Mouse (Mus musculus) A20 (cell line): Measurements from ENCODE around the gene Lurap1l.
"Not testable (repeated sequence)": the region's sequence is repeated elsewhere in the genome, so short reads cannot be mapped to it uniquely, and the experiment has no call there.

Experiments used
- DNase-seq: peaks from one replicate; pipeline ENCODE4 v3.0.0-alpha.2; 2011; ENCODE audit warnings: low read depth, low spot score

Lurap1l gene

DNA sequence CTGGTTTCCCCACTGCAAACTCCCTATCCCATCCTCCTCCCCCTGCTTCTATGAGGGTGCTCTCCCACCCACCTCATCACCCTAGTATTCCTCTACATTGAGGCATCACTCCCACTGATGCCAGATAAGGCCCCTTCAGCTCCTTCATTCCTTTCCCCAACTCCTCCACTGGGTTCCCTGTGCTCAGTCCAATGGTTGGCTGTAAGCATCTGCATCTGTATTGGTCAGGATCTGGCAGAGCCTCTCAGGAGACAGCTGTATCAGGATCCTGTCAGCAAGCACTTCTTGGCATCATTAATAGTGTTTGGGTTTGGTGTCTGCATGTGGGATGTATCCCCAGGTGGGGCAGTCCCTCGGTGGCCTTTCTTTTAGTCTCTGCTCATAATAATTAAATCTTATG is 6.7 kb downstream of the Lurap1l start:
- DNase-seq, result not testable (repeated sequence)

DNA sequence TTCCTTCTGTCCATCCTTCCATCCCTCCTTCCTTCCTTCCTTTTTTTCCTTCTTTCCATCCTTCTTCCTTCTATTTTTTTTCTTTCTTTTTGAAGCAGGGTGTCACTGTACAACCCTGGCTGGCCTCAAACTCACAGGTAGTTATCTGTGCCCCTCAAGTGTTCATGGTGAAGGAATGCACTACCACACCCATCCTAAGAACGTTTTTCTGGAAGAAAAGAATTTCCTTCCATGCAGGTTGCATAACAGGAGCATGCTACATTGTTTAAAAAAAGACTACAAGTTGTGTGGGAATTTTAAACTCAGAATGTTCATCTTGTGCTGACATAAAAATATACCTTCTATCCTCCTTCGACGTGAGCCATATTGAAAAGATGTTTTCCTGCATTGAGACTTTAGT is 7.4 kb downstream of the Lurap1l start:
- no peak for DNase-seq

GRCm38 (mm10) chr4:80918526-80919129 is 8.2 kb downstream of the Lurap1l start:
- no peak for DNase-seq

DNA sequence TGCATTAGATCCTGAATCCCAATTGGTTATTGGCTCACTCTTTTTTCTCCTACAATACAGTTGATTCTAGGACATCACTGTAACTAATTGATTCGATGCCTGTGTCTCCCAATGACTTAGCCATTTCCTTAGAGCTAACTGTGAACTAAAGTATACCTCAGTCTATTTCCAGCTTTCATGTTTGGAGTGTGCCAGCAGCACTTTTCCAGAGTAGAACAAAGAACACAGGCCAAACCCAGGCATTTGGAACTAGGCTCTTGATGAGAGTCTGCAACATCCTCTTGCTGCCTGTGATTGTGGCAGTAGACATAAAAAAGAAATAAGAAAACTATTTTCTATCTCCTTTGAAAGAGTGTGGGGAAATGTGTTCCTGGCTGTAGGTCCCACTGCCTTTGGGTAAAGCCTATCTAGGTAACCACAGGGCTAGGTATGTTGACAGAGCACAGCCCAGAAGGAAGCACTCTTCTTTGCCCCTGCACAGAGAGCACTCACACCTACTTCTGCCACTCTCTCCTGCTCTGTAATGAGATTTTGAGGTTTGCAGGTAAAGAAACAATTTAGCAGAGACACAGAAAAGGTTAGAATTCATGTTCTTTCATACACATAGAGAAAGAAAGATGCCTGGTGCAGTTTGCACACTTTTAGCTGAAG is 8.9 kb downstream of the Lurap1l start:
- DNase-seq, result no peak

DNA sequence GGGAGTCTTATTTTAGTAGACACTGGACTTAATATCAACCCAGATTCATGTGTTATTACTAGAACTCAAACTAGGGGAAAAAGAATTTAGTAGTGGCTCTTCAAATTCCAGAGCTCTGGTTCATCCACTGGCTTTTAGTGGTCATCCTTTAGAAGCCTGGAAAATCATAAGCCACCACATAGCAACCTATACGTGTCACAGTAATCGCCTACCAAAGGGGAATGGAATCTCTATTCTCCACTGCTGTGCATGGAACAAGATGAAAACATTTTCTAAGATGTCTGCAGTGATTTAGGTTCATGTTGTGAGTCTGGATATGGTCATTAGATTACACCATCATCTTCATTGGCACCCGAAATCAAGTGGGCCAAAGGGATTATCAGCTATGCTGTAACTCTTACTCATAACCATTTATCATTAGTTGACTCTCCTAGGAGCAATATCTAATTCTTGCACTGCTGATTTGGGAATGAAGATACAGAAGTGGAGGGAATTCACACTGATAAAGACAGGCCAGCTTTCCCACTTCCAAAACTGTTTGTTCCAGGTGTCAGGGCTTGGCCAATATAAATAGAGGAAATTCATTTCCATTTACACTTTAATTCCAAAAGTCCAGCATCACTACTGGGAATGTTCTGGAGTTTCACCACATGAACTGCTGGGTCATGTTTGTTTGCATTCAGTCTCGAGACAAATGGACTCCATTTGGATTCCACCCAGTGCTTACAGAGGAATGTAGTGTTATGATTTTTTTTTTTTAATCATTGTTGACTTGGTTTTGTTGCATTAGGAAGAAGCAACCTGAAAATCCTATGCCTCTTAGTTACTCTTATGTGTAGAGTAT is 11.4 kb downstream of the Lurap1l start:
- DNase-seq, result no peak

DNA sequence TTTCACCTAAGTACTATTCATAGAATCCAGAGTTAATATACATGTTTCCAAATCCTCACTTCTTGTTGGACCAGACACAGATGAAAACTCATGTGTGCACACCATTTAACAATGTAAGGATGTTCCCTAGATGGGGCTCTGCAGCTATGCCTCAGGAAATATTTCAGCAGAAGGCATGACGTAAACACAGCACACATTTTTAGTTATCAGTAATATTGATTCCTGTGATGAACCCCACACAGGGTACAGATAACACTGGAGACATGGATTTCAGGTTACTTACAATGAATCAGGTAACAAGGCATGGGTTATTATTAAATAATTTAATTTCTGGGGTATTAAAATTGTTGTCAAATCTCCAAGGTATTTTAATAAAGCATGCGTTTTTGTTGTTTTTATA is 12.2 kb downstream of the Lurap1l start:
- no peak for DNase-seq

DNA sequence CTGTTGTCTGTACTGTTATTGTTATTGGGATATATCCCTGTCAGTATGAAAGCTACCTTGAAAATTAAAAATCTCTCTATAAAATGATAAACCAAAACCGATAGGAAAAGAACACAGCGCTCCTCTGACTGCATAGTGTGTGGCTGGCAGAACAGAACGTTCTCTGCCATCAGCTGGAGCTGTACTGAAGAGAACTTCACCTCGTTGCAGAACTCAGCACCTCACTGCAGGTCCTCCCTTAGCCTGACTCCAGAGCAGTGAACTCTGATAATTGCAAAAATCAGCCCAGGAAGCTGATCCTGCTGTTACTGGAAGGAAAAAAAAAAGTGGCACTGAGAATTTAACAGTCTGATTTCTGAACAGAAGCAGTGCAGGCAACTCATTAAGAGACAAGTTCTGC is 14.4 kb downstream of the Lurap1l start:
- DNase-seq, result no peak

DNA sequence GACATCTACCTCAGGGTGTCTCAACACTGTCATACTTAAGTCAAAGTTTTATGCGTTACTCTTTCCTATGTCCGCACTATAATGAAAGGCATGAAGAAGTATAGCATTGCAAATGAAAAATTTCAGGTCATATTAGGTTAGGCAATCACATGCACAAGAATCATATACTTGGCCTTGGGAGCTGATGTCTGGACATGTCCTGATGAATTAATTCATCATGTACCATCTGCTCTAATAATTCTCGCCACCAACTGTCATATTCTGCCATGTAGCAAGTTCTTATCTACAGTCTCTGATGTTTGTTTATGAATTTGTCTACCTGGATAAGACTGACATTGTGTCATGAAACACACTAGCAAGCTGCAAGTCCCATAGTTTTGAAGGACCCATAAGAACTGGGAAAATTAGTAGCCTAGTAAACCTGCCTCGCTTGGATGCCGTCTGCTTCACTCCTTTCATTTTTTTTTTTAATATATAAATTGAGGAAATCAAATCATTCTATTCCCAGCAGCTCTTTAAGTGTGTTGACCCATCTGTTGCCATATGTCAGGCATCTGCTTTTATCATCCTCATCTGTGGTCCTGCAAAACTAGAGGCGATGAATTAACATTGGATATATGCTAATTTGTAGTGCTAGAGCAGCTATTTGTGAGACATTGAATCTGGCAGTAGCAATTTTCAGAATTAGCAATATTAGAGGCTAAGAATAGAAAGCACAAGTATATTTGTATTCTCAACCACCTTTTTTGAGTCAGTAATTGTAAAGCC is 15.5 kb downstream of the Lurap1l start:
- no peak for DNase-seq

GRCm38 (mm10) chr4:80934749-80935148 is 24.3 kb downstream of the Lurap1l start:
- DNase-seq, result no peak

DNA sequence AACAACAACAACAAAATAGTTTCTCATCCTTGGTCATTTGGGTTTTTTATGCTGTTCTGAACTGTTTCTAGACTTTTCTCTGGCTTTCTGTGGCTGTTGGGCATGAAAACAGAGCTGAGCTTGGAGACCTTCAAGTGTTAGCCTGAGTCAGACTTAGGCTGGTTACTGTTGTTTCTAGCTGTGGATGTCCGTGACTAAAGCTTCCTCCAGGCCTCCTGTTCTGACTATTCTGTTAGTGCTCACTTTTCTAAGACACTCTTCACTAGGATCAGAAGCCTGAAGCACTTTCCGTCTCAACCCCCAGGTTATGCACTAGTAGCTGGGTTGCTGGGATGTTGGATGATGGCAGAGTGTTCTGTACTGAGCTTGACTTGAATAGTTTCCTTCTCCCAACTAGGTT is 28.7 kb downstream of the Lurap1l start:
- no peak for DNase-seq

- DNase-seq, result no peak
Observed at GRCm38 (mm10) chr4:80940946-80941345, 30.5 kb downstream of the Lurap1l start.

- DNase-seq, result no peak
Observed at GRCm38 (mm10) chr4:80941978-80942377, 31.5 kb downstream of the Lurap1l start.

DNA sequence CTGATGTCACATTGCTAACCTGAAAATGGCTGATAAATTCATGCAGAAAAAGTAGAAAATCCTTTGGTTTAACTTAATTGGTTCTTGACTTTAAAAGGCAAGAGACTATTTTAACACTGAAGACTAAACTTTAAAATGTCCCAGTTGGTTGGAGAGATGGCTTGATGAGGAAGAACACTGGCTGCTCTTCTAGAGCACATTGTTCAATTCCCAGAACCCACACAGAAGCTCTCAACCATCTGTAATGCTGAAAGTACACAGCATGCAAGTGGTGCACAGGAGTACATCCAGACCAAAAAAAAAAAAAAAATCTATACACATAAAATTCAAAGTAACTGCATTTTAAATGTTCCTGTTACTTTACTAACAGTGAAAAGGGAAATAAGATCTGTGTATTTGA is 34.2 kb downstream of the Lurap1l start:
- DNase-seq, result no peak

DNA sequence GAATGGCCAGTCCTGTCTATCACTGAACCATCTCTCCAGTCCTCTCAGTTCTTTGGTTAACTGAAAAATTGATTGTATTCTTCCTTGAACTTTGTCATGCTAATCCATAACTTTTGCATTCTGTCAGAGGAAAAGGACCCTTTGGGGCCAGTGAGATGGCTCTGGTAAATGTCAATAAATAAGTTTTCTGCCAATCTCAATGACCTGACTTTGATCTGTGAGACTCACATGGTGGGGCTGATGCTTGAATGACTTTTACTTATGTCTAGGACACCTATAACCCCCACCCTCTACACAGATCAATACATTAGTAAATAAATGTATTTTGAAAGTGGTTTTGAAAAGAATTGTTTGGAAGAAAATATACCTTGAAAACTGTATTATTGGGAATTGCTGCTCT is 38.7 kb downstream of the Lurap1l start:
- DNase-seq, result no peak

DNA sequence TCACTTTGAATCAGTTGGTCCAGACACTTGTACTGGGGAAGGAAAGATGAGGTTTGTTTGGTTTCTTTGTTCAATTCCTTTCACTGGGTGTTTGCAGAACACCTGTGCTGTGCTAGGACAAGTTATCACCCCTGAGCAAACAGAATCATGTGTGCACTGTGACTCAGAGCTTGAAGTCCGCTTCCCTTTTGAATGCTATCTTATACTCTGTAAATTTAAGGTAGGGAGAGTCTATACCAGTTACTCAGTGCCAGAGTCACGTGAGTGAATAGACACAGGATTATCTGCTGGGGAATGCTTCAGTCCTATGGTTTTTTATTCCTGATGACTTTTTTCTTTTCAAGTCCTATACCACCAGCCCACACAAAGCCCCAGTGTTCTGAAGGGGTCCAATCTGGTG is 39.3 kb downstream of the Lurap1l start:
- DNase-seq, result no peak

DNA sequence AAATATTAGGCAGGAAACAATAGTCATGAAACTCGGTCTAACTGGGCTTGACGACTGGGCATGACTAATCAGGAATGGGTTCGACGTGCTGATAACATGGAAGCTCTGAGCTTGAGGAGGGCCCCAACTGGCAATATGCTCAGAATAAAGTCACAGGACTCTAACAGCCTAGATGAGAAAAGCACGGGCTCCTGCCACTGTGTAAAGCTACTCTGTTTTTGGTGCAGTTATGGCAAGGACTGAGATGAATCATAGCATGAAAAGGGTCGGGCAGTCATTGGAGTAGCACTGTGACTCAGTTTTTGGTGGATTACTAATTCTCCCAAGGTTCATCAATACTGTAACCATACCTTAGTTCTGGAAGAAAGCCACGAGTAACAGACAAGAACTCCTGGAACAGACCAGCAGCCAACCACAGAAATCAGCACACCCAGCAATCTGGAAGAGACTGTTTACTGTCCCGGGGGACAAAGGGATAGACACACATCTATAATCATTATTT is 39.9 kb downstream of the Lurap1l start:
- DNase-seq, result no peak

DNA sequence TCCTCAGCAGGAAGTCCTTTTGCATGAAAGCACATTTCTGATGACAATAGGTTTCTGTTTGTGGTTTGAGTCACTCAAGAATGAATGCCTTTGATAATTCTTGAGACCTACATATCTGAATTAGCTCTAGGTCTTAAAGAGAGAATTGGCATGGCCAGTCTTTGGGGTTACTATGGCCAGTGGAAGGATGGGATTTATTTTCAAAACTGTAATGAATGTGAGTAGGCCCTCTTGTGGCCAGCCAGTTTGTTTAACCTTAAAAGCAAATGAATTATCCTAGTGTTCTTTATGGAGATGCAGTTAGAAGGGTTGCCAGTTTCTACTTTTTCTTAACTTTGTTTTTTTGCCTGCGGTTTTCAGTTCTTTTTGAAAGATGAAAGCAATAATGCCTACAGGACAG is 42.2 kb downstream of the Lurap1l start:
- DNase-seq, result no peak

- DNase-seq, result no peak
Observed at GRCm38 (mm10) chr4:80955942-80956341, 45.5 kb downstream of the Lurap1l start.

- no peak for DNase-seq
Observed at GRCm38 (mm10) chr4:80967526-80967925, 57.1 kb downstream of the Lurap1l start.

DNA sequence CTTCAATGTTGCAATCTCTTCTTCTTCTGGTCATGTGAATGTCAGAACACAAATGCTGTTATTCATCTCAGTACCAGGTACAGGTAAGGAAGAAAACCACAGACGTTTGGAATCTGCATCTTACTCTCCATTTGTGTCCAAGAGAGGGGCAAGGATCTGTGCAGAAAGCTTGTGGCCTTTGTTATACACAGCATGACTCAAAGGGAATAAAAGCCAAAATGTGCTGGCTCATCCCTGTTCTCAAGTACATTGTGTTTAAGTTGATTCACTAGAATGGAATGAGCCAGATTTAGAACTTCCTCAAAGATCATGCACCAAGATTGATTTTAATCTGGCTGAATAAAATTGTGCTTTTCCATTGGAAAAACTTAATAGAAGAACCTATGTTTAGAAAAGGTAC is 61.4 kb downstream of the Lurap1l start:
- DNase-seq, result no peak

- DNase-seq, result no peak
Observed at GRCm38 (mm10) chr4:80973896-80974295, 63.5 kb downstream of the Lurap1l start.

GRCm38 (mm10) chr4:80990819-80991218 is 80.4 kb downstream of the Lurap1l start:
- DNase-seq, result no peak
